Mouse (Mus musculus): ENCODE data around the gene Fcho1.
"Not testable (repeated sequence)": the region's sequence is repeated elsewhere in the genome, so short reads cannot be mapped to it uniquely, and the experiment has no call there.

Gene Fcho1

DNA sequence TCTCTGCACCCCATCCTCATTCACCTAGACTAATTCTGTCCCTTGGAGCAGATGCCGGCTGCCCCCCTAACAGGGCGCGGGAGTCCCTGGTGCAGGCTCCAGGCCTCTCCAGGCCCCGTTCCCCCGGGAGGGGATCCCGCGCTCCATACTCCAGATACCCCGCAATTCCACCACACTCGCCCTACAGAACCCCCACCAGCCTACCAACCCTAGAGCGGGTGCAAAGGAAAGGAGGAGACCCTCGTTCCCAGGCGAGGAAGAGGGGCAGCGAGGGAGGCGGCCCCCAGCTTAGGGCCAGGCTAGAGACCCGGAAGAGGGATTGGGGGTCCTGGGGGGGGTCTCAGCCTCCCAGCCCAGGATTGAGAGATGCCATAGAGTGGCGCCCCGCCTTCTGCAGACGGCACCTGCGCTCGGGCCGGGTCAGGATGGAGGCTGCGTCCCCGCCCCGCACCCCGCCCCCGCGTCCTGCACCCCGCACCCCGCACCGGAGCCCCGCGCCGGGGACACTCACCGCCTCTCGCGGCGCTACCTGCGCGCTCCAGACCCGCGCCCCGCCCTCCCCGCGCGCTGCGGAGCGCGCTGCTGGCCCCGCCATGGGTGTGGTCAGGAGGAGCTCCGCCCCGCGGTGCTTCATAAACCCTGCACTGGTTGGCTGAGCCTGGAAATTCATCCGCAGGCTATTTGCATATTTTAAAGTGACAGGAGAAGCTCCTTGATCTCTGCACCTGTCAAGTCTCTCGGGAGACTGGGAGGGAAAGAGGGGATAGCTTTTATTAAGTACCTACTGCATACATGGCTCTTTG lies at the start of gene Fcho1:
Gene Fcho1, minus strand, starts transcription at position 595 of the 803 bp plus-strand sequence.
- DNase-seq (ENCODE audit: low spot score) = no peak

- DNase-seq (ENCODE audit: low spot score) = no peak
These were observed 45.8 kb upstream of the Fcho1 start for GRCm38 (mm10) chr8:71771336-71771735.

DNA sequence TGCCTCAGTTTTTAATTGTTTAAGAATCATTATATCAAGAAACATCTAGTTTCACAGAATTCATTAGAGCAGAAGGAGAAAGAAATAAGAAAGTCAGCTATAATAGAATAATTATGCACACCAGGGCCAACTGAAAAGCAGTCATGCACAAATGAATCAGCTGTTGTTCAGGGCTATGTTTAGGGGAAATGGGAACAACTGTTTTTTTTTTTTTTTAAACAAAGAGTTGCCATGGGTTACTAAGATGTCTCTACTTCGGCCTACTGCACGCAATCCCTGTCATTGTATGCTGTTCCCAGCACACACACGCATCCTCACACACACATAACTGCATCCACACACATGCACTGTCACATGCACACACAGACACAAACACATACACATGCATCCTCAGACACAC lies 33.3 kb upstream of the Fcho1 start:
- DNase-seq (ENCODE audit: low spot score) = no peak

DNA sequence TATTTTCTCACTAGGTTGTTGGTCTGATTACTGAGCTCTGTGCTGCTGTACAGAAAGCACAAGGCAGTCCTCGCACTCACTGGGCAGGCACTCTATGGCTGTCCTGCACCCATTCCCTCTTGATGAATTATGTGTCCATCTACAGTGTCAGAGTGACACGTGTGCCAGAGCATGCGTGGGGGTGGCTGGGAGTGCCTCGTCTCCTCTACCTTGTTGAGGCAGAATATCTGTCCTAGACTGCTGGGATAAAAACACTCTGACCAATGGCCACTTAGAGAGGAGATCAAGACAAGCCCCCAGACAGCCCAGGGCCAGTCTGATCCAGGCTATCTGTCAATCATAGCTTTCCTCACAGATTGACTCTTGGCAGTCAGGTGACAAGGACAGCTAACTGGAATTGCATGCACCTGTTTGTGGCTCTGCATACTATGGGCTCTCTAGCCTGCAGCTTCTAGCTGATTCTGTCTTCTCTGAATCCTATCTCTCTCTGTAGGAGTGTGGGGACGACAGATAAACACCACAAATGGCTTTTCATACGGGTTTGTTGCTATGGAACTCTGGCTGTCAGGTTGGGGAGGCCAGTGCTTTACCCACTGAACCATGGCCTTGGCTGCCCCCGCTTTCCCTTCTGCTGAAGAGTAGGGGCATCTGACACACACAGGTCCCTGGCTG lies 27.5 kb upstream of the Fcho1 start:
- DNase-seq (ENCODE audit: low spot score) = not testable (repeated sequence)

DNA sequence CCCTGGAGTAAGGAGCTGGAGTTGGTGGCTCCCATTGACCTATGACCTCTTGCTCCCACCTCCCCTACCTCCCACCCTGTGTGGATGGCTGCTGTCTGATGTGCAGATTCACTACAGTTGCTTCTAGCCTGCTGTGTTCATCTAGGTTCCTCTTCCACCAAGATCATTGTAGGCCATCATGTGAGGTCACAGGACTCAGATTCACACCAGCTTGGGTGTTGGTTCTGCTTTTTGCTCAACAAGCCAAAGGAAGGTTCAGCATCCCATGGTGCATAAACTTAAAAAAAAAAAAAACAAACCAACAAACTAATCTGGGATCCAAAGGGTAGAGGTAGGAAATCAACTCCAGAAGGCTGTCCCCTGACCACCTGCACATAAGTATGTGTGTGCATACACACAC lies 26.7 kb upstream of the Fcho1 start:
- DNase-seq (ENCODE audit: low spot score) = not testable (repeated sequence)

DNA sequence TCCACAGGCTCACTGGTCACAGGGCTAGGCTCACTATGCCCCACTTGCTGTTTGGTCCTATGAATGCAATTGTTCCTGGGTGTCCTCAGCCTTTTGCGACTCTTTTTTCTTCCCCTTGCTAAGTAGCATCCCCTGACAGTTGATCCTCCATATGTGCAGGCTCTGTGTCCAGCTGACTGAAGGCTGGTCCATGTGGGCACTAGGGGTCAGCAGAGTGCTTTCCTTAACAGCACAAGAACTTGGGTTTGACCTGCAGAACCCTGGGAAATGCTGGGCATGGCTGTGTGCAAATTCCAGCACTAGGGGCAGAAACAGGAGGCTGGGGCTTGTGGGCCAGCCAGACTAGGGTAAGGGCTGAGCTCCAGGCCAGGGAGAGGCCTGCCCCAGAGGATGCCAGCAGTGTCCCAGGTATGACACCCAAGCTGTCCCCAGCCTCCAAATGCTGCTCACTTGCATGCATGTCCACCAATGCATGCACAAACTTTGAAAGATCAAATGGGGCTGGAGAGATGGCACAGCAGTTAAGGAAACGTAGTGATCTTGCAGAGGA lies 25.9 kb upstream of the Fcho1 start:
- not testable (repeated sequence) for DNase-seq (ENCODE audit: low spot score)

- not testable (repeated sequence) for DNase-seq (ENCODE audit: low spot score)
These were observed 24.0 kb upstream of the Fcho1 start for GRCm38 (mm10) chr8:71749321-71750075.

- DNase-seq (ENCODE audit: low spot score) = not testable (repeated sequence)
These were observed 21.6 kb upstream of the Fcho1 start for GRCm38 (mm10) chr8:71747082-71747481.

DNA sequence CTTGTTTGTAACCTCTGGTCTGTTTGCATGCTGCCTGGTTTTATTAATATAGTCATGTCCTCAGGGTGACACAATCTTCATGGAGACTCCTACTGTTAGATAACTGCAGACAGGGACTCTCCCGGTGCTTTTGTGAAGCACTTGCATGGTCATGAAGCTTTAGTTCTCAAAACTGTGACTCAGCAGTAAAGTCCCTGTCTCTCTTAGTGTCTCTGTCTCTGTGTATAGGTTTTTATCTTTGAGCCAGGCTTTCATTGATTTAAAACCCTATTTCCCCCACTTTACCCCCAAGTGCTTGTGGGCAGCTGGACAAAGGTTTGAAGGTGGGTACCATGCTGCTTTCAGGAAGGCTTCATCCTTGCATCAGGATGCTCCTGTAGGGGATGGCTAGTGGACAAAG lies 19.8 kb upstream of the Fcho1 start:
- no peak for DNase-seq (ENCODE audit: low spot score)

GRCm38 (mm10) chr8:71742783-71743182 lies 17.3 kb upstream of the Fcho1 start:
- DNase-seq (ENCODE audit: low spot score) = no peak

GRCm38 (mm10) chr8:71741687-71742114 lies 16.2 kb upstream of the Fcho1 start:
- DNase-seq (ENCODE audit: low spot score) = no peak

DNA sequence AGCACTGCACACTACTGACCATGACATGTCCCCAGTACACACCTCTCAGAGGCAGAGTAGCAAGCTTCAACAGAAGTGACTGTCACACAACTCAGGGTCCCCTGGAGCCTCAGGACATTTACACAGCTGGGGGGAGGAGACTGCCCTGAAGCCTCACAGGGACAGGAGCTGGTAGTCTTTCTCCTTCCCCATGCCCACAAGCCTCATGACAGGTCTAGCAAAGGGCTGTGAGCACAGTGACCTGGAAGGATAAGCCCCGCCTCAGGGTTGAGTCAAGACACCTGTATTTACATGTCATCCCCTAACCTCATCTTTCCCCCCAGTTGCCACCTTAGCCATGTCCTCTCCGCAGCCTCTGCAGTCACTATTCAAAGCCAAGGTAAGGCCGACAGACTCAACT lies 15.7 kb upstream of the Fcho1 start:
- DNase-seq (ENCODE audit: low spot score) = no peak

DNA sequence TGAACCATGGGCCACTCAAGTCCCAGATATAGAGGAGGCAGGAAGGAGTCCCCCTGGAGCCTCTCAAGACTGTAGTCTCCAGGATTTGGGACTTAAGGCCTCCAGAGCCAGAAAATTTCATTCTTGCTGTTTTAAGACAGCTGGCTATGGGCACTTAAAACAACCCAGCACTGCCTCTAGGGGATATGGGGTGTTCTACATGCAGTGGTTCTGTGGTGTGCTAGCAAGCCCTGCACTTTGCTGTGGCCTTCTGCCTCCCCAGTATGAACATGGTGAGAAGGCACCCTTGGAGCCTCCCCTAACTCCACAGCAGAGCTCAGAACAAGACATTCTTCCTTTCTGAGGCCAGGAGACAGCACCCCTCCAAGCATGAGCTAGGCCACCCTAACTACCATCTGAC lies 12.8 kb upstream of the Fcho1 start:
- DNase-seq (ENCODE audit: low spot score) = not testable (repeated sequence)

DNA sequence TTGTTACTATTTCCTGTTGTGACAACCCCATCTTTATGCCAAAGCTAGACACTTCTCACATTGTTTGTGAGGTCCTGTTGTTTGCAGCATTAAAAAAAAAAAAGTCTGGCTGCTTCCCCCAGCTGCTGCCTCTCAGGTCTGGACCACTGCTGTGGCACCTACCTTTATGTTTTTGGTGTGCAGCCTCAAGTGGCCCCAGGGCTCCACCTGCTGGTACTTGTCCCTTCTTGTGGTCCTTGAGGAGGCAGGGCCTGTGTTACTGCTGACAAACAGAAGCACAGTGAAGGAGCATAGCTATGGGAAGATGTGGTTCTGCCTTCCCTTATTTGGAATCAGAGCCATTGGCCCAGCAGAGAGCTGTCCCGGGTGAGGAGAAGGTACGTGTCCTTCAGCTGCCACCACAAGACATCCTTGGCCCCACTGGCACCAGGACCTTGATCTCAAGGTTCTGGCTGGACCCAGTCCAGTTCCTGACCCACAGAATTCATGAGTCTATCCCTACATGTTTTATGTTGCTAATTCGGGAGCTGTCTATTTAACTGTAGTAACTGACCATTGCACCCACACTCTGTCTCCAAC lies 6.2 kb upstream of the Fcho1 start:
- no peak for DNase-seq (ENCODE audit: low spot score)

DNA sequence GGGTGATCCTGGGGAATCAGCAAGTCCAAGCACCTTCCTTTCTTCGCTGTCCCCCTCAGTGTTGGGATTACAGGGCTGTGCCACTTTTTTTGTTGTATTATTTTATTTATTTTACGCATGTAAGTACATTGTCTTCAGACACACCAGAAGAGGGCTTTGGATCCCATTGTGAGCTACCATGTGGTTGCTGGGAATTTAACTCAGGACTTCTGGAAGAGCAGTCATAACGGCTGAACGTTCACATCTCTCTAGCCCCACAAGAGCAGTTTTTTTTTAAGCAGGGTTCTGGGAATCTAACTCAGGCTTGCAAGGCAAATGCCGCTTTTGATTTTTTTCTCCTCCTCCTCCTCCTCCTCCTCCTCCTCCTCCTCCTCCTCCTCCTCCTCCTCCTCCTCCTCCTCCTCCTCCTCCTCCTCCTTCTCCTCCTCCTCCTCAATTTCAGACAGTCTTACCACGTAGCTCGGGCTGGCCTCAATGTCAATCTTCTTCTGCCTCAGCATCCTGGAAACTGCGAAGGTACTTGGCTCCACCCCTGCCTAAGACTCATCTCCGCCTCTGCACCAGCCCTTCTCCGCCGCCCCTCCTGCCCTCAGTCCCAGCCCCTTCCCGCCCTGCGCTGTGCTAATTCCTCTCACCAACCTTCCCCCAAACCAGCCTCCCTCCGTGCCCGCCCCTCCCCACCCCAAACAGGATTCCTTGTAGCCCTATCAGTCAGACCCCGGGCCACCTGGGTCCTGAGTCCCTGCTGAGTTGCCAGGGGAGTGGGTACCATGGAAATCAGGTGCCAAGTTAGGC lies 3.5 kb upstream of the Fcho1 start:
- DNase-seq (ENCODE audit: low spot score) = no peak

DNA sequence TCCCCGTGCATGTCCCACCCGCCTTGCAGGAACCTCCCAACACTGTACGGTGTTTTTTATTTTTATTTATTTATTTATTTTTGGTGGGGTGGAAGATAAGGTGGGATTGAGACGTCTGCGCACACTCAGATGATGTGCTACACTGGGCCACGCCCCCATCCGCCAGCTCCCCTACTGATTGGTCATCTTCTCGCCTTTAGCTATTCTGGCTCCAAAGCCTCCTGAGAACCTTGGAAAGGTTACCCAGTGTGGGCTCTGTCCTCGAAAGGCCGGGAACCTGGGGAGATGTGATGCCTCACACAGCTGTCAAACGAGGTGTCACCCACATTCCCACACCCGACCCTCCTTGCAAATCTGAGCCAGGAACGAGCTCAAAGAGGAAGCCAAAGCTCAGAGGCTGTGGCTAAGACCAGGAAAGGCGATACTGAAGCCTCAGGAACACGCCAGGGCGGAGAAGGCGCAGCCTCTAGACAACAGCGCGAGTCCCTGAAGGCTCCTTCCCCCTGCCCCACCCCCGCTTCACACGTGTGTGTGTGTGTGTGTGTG lies 2.8 kb upstream of the Fcho1 start:
- no peak for DNase-seq (ENCODE audit: low spot score)

GRCm38 (mm10) chr8:71724389-71724788 lies 1.1 kb downstream of the Fcho1 start:
- DNase-seq (ENCODE audit: low spot score) = no peak

GRCm38 (mm10) chr8:71723047-71723551 lies 2.4 kb downstream of the Fcho1 start:
- DNase-seq (ENCODE audit: low spot score) = no peak

DNA sequence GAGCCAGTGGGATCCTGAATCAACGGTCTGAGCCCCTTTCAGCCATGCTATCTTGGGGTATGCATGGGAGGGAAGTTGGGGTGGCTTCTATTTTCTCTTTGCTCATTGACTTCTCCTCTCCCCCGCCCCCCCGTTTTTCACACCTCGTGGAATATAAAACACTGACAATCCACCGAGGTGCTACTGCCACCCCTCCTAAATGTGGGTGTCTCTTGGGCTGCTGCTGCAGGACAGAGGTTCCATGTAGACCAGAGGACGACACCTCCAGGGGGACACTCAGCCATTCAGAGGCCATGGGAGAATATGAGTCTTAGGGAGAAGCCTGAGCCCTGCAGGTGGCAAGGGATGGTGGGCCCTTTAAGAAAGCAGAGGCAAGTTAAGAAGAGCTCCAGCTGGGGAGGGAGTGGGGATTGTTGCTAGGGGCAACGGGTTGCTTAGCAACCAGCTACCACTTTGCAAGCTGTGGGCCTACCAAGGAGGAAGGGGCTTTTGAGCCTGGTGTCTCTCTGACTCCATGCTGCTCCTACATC lies 5.5 kb downstream of the Fcho1 start:
- no peak for DNase-seq (ENCODE audit: low spot score)

DNA sequence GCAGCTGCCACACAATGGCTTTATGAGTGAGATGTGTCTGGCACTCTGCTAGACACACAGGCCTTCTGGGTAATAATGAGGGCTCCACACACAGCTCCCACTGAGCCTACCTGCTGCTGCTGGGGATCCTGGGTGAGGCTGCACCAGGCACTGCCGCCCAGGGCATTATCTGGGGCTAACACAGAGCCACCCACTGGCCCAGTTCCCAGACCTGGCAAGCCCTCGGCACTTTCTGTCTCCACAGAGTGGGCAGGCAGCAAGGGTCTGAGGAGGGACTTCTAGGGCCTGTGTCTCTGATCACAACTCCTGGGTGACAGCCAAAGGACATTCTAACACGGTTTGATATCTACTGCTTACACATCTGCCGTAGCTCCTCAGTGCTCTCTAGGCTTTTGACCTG lies 6.3 kb downstream of the Fcho1 start:
- peak; percentile 7 for DNase-seq (ENCODE audit: low spot score)

Data from urinary bladder, postnatal 10 days (tissue).